Mouse (Mus musculus): ENCODE results near the gene Scn3a. TPM values are rescaled to one million over a fixed set of nuclear protein-coding genes. Genes with fewer than 3 reads are reported as not detected.

Scn3a gene
- total and polyA plus RNA-seq, 3 experiments = 0.13 to 0.33 (median 0.24) TPM

DNA sequence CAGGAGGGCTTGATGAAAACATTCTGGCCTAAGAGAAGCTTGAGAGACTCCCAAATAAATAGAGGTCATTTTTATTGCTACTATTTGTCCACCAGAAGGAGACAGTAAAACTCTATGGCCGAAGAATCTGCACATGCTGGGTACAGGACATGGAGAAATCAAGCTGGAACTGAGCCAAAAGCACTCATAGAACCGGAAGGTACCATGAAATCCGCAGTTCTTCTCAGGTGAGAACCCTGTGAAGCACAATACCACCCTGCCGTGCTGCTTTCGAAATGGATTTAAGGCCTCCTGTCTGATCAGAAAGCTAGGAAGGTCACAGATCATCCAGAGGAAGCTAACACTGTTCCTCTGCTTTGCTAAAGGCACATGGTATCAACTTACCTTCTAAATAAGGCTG, 143.9 kb downstream of the Scn3a start:
- H3K4me2 ChIP-seq (ENCODE audit: insufficient read depth, low read depth, poor library complexity, severe bottlenecking) = no peak overlapping the region
- dilution Hi-C loops (cut with MboI; ENCODE audit: extremely low pct_ligation_motif_present, extremely low pct_unique_long_range_greater_than_20kb, low sequenced_read_pairs) = no loop called here
- in situ Hi-C loops (cut with MboI; ENCODE audit: low pct_ligation_motif_present, low pct_unique_long_range_greater_than_20kb, low sequenced_read_pairs) = no loop called here

GRCm38 (mm10) chr2:65421259-65422255, 145.9 kb downstream of the Scn3a start:
- TF ChIP-seq MXI1 (IDR thresholded peaks at IDR 0.05; ENCODE audit: low read depth, low read length) (no peak), POLR2AphosphoS2 (IDR thresholded peaks at IDR 0.05; ENCODE audit: low read depth, low read length) (no peak), USF2 (conservative IDR thresholded peaks at IDR 0.05; ENCODE audit: low read depth, low read length) (no peak), ZC3H11A (IDR thresholded peaks at IDR 0.05; ENCODE audit: low read depth, low read length) (no peak), KAT2A (IDR thresholded peaks at IDR 0.05; ENCODE audit: insufficient replicate concordance, low read length) (no peak), RAD21 (IDR thresholded peaks at IDR 0.05; ENCODE audit: low read depth, low read length) (no peak), BHLHE40 (IDR thresholded peaks at IDR 0.05; ENCODE audit: low read depth, low read length) (no peak), MAX (IDR thresholded peaks at IDR 0.05; ENCODE audit: low read length) (no peak), JUND (conservative IDR thresholded peaks at IDR 0.05; ENCODE audit: low read depth, low read length) (no peak), POLR2A (IDR thresholded peaks at IDR 0.05; ENCODE audit: low read depth, low read length) (no peak), UBTF (IDR thresholded peaks at IDR 0.05; ENCODE audit: low read depth, low read length) (no peak), NRF1 (IDR thresholded peaks at IDR 0.05; ENCODE audit: low read depth, low read length) (no peak), E2F4 (IDR thresholded peaks at IDR 0.05; ENCODE audit: insufficient replicate concordance, low read depth, low read length) (no peak), USF1 (IDR thresholded peaks at IDR 0.05; ENCODE audit: low read depth, low read length) (no peak), TBP (conservative IDR thresholded peaks at IDR 0.05; ENCODE audit: low read depth, low read length) (no peak), CHD1 (IDR thresholded peaks at IDR 0.05; ENCODE audit: low read depth, low read length) (no peak), ELF1 (IDR thresholded peaks at IDR 0.05; ENCODE audit: low read depth, low read length) (no peak), IRF4 (IDR thresholded peaks at IDR 0.05; ENCODE audit: low read depth, low read length) (no peak), JUN (IDR thresholded peaks at IDR 0.05; ENCODE audit: insufficient read depth, low read depth, low read length) (no peak)
- Histone ChIP-seq H3K27me3 (replicated peaks) (no peaks in the 10 kb centered on the region), H3K4me1 (ENCODE audit: control insufficient read depth in 1 of 2, insufficient read depth in 2 of 2) (no peaks in the 10 kb centered on the region), H3K9ac (ENCODE audit: insufficient read depth, low read depth) (no peak overlapping the region), H3K79me2 (replicated peaks; ENCODE audit: control insufficient read depth, extremely low read depth, insufficient read depth, poor library complexity, severe bottlenecking) (no peaks in the 10 kb centered on the region), H3K36me3 (replicated peaks in 1 of 2; ENCODE audit: control insufficient read depth in 1 of 2, insufficient read depth in 1 of 2, low read length in 1 of 2) (no peaks in the 10 kb centered on the region), H3K27ac (ENCODE audit: insufficient read depth, low read depth) (no peak overlapping the region), H3K4me2 (ENCODE audit: insufficient read depth, low read depth, poor library complexity, severe bottlenecking) (no peak overlapping the region), H3K4me3 (replicated peaks in 1 of 3; ENCODE audit: low read depth in 2 of 3, low read length in 2 of 3, poor library complexity in 1 of 3) (no peak overlapping the region), H3K9me3 (replicated peaks; ENCODE audit: low read length) (peaks cover 7% of the 10 kb centered on the region)
- DNase-seq (ENCODE audit: extremely low read depth) = no peak
- in situ Hi-C loops (cut with MboI; ENCODE audit: low pct_ligation_motif_present, low pct_unique_long_range_greater_than_20kb, low sequenced_read_pairs) (no loop called here), dilution Hi-C loops (cut with MboI; ENCODE audit: extremely low pct_ligation_motif_present, extremely low pct_unique_long_range_greater_than_20kb, low sequenced_read_pairs) (no loop called here)

More for the DNA sequence above, 143.9 kb downstream of the Scn3a start:
- no peaks in the 10 kb centered on the region for H3K79me2 ChIP-seq (replicated peaks; ENCODE audit: control insufficient read depth, extremely low read depth, insufficient read depth, poor library complexity, severe bottlenecking)
- H3K27ac ChIP-seq (ENCODE audit: insufficient read depth, low read depth) = no peak overlapping the region
- H3K36me3 ChIP-seq (replicated peaks in 1 of 2; ENCODE audit: control insufficient read depth in 1 of 2, insufficient read depth in 1 of 2, low read length in 1 of 2) = no peaks in the 10 kb centered on the region
- TF ChIP-seq POLR2AphosphoS2 (IDR thresholded peaks at IDR 0.05; ENCODE audit: low read depth, low read length) (no peak), UBTF (IDR thresholded peaks at IDR 0.05; ENCODE audit: low read depth, low read length) (no peak), PAX5 (IDR thresholded peaks at IDR 0.05; ENCODE audit: low read length) (no peak), ZNF384 (IDR thresholded peaks at IDR 0.05; ENCODE audit: low read depth, low read length) (no peak), USF2 (conservative IDR thresholded peaks at IDR 0.05; ENCODE audit: low read depth, low read length) (no peak), MYC (IDR thresholded peaks at IDR 0.05; ENCODE audit: low read depth, low read length) (no peak), SMC3 (IDR thresholded peaks at IDR 0.05; ENCODE audit: low read depth, low read length) (no peak), RCOR1 (conservative IDR thresholded peaks at IDR 0.05; ENCODE audit: low read depth, low read length) (no peak), USF1 (IDR thresholded peaks at IDR 0.05; ENCODE audit: low read depth, low read length) (no peak), CHD2 (IDR thresholded peaks at IDR 0.05; ENCODE audit: low read length) (no peak), GABPA (IDR thresholded peaks at IDR 0.05; ENCODE audit: insufficient replicate concordance, low read depth, low read length) (no peak)
- no peaks in the 10 kb centered on the region for H3K4me1 ChIP-seq (ENCODE audit: control insufficient read depth in 1 of 2, insufficient read depth in 2 of 2)
- H3K9ac ChIP-seq (ENCODE audit: insufficient read depth, low read depth) = no peak overlapping the region
- H3K4me3 ChIP-seq (replicated peaks in 1 of 3; ENCODE audit: low read depth in 2 of 3, low read length in 2 of 3, poor library complexity in 1 of 3) = no peak overlapping the region
- H3K9me3 ChIP-seq (replicated peaks; ENCODE audit: low read length) = no peaks in the 10 kb centered on the region
- DNase-seq (ENCODE audit: extremely low read depth) = no peak
- H3K27me3 ChIP-seq (replicated peaks) = no peaks in the 10 kb centered on the region

All from CH12.LX (cell line).